Mouse (Mus musculus) heart, adult 10 weeks (tissue): Measurements from ENCODE around the gene Ctso. TPM values are rescaled to one million over a fixed set of nuclear protein-coding genes. Genes with fewer than 3 reads are reported as not detected.

ENCODE experiments used
- polyA plus RNA-seq: library from polyadenylated mRNA; stranded (reverse); fragments of 350-450 nt; fragmentation: Illumina TruSeq; extraction: RNeasy Lipid Tissue Mini Kit (QIAGEN cat#74804); gene quantifications from one replicate; pipeline ENCODE4 v1.2.3, GENCODE M21; 2014; ENCODE audit warnings: low read depth, low replicate concordance

Ctso gene
- polyA plus RNA-seq = 16.6 TPM

DNA sequence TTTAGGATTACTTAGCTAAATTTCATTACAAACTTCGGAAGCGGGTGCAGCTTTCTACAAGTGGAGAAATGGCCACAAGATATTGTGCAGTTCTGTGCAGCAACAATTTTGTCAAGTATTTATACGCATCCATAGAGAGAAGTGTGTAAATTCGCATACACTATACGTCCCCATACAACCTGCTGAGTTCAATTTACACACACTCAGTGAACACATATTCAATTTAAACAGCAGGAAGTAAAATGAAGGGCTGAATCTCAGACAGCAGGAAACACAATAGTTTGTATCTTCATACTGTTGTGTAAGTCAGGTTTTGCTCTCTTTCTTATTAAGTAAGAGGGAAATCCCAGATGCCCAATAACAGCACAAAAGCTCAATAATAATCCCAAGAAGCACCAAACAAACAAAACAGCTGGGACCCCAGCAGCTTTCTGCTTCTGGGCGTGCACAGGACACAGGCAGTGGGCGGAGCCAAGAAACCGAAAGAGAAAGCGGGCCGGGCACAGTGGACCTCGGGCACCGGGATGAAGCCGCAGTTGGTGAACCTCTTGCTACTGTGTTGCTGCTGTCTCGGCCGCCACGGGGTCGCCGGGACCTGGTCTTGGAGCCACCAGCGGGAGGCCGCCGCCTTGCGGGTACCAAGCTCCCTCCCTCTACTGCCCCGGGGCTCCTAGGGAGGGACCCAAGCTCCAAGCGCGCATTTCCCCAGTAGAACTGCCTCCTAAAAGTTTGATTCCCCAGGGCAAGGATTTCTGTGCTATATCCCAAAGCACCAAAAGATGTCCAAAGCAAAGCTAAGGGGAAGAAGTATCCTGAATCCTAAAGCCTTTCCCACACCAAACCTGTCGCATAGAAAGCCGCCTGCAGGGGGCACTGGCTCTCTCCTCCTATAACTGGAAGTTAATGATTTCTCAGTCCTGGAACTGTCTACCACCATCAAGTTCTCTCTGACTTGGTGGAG, at the start of gene Ctso:
TSS of gene Ctso (plus strand) at position 461 of the 961 bp plus-strand sequence.

DNA sequence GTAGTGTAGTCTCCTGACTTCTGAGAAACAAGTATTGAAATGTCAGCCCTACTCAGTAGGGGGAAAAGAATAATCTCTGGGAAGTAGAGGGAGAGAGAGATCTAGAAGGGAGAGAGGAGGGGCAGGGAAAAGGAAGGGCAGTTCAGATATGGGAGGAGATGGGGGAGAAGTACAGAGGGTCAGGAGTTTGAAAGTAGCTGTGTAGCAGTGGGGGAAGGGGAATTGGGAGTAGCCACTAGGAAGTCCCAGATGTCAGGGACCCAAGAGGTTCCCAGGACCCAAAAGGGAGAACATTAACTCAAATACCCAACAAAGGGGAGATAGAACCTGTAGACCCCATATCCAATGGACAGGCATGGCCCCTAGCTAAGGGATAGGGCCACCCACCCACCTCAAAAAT, 43.7 kb downstream of the Ctso start, which contains the start of gene Tdo2:
TSS of gene Tdo2 (minus strand) at position 101 of the 400 bp plus-strand sequence.

DNA sequence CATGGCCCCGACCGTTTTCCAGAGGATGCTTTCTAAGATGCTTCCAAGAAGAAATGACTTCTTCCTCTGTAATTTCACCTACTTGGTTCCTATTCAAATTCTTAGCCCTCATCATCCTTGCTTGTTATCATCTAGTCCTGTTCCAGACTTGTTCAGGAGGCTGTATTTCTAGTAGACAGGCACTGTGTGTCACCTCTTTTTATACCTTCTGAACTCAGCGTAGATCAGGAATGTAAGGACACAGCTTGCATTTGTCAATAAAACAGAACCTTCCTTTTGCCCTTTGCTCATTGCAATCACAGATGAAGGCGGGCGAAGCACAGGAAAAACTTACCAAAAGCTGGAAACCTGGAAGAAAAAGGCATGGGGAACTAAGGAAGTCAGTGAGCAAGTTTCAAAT, 49.6 kb downstream of the Ctso start, which contains the start of gene Asic5:
TSS of gene Asic5 (plus strand) at position 301 of the 400 bp plus-strand sequence.

Other genes with a start within 250 kb of the Ctso start
- 0.86 TPM for gene Tdo2, start 43.6 kb downstream of the Ctso start, polyA plus RNA-seq
- not detected for gene Asic5, start 49.7 kb downstream of the Ctso start, polyA plus RNA-seq
- gene Gucy1b1, start 142.1 kb downstream of the Ctso start, polyA plus RNA-seq = 17.4 TPM
- gene Gucy1a1, start 213.2 kb downstream of the Ctso start, polyA plus RNA-seq = 22.1 TPM